1 mouse cellular context compared by ENCODE assay signal in the genomic region with DNA sequence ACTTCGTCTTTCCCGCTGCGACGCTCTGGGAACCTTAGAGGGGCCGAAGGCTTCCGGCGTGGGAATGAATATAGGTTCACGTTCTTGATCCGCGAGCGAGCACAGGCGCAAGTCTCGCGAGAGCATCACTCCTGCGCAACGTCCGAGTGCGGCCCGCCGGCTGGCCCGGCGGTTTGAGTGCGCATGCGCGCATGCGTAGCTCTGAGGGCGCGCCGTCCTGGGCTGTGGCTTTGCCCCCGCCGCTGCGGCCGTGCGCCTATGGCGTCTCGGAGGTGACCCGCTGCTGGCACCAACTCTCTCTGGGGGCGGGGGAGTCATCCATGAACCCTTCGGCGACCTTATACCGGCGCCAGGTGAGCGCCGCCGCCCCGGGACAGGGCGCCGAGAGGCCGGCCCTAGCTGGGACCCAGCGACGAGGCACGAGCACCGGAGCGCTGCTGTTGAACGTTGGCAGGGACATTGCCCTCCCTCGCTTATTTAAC.
TF ChIP-seq lines count a peak whose summit lies in the region.

A gene (plus strand): TSS at position 172 of the 482 bp plus-strand sequence.

TF ChIP-seq in CH12.LX, 34 proteins besides CTCF, POLR2A, EP300 and RAD21 (continued from another document):
- TF ChIP-seq KAT2A (IDR thresholded peaks at IDR 0.05; ENCODE audit: insufficient replicate concordance, low read length) (0 out of 2 replicates have a peak, but pooled peaks have one; percentile 51), ZKSCAN1 (IDR thresholded peaks at IDR 0.05; ENCODE audit: borderline replicate concordance, low read depth, low read length) (no peak), MEF2A (IDR thresholded peaks at IDR 0.05; ENCODE audit: borderline replicate concordance, low read depth, low read length) (peak; percentile 71), NRF1 (IDR thresholded peaks at IDR 0.05; ENCODE audit: low read depth, low read length) (peak; percentile 95), MXI1 (IDR thresholded peaks at IDR 0.05; ENCODE audit: low read depth, low read length) (peak; percentile 84; the same call in 1 of the 2 replicates), ZC3H11A (IDR thresholded peaks at IDR 0.05; ENCODE audit: low read depth, low read length) (no peak), TCF12 (IDR thresholded peaks at IDR 0.05; ENCODE audit: low read depth, low read length) (peak; percentile 92), CHD2 (IDR thresholded peaks at IDR 0.05; ENCODE audit: low read length) (peak; percentile 99), PAX5 (IDR thresholded peaks at IDR 0.05; ENCODE audit: low read length) (no peak), SIN3A (IDR thresholded peaks at IDR 0.05; ENCODE audit: low read length) (peak; percentile 75), ZMIZ1 (IDR thresholded peaks at IDR 0.05; ENCODE audit: low read depth, low read length) (peak; percentile 97), USF2 (conservative IDR thresholded peaks at IDR 0.05; ENCODE audit: low read depth, low read length) (no peak), POLR2AphosphoS2 (IDR thresholded peaks at IDR 0.05; ENCODE audit: low read depth, low read length) (peak; percentile 98), IRF4 (IDR thresholded peaks at IDR 0.05; ENCODE audit: low read depth, low read length) (peak; percentile 63; the same call in 1 of the 2 replicates), UBTF (IDR thresholded peaks at IDR 0.05; ENCODE audit: low read depth, low read length) (peak; percentile 72; the same call in 1 of the 2 replicates), NELFE (IDR thresholded peaks at IDR 0.05; ENCODE audit: low read depth, low read length) (peak; percentile 97), ELF1 (IDR thresholded peaks at IDR 0.05; ENCODE audit: low read depth, low read length) (peak; percentile 66), CHD1 (IDR thresholded peaks at IDR 0.05; ENCODE audit: low read depth, low read length) (0 out of 2 replicates have a peak, but pooled peaks have one; percentile 49), SMC3 (IDR thresholded peaks at IDR 0.05; ENCODE audit: low read depth, low read length) (no peak), BHLHE40 (IDR thresholded peaks at IDR 0.05; ENCODE audit: low read depth, low read length) (peak; percentile 69; the same call in 1 of the 2 replicates), ETS1 (conservative IDR thresholded peaks at IDR 0.05; ENCODE audit: low read depth, low read length) (peak; percentile 41; the same call in 1 of the 2 replicates)
